Mouse (Mus musculus) brain, embryonic 14.5 days (tissue): ENCODE data around the gene Xylt1.

Experiments used
- CTCF ChIP-seq: fragments of 200-500 bp; IDR thresholded peaks from 2 replicates; pipeline ENCODE4 v1.5.1; 2012; ENCODE audit warnings: inconsistent platforms, mild to moderate bottlenecking, moderate library complexity, borderline replicate concordance; ENCODE audit not compliant: insufficient read depth, insufficient read length; ENCODE audit errors: extremely low read depth
- POLR2A ChIP-seq: fragments of 200-500 bp; IDR thresholded peaks from 2 replicates; pipeline ENCODE4 v1.6.1; 2012; ENCODE audit warnings: mild to moderate bottlenecking, inconsistent platforms, borderline replicate concordance; ENCODE audit not compliant: poor library complexity, insufficient read depth, insufficient read length, severe bottlenecking; ENCODE audit errors: extremely low read depth

DNA sequence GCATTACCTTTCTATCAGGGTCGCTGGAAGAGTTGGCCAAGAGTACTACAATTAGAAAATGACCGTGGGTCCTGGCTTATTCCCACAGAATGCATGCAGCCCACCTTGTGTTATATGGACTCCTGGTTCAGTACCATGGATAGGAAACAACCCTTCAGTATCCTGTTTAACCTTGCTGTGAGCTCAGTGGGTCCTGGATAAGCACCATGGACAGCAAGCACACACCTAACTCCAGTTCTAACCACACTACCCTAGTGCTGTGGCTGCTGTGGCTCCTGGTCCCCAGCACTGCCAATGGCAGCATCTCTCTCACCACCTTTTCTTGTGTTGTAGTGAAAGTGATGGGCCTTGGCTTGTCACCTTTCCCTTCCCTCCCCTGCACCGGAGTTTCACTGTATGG lies 255.9 kb downstream of the Xylt1 start:
- TF ChIP-seq POLR2A (no peak), CTCF (no peak)
